Mouse (Mus musculus) right cerebral cortex, postnatal 14 days (tissue): Measurements from ENCODE around the gene Zc3h13.

Source experiments
- DNase-seq: peaks from one replicate; pipeline ENCODE4 v3.0.0; 2022

Zc3h13 gene

DNA sequence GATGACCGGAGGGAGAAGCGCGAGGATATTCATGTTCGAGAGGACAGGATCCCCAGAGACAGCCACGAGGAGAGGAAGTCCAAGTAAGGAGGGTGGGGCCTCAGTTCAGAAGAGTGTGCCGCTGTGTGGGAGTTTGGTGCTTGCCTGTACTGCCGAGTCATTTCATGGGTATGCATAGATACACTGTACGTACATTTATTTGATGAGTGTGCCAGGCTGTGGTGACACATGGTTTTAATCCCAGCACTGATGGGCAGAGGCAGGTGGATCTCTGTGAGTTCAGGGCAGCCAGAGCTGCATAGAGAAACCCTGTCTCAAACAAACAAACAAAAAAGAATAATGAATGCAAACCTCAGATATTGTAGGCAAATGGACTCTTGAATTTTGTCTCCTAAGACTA is 43.9 kb downstream of the Zc3h13 start:
- no peak for DNase-seq

DNA sequence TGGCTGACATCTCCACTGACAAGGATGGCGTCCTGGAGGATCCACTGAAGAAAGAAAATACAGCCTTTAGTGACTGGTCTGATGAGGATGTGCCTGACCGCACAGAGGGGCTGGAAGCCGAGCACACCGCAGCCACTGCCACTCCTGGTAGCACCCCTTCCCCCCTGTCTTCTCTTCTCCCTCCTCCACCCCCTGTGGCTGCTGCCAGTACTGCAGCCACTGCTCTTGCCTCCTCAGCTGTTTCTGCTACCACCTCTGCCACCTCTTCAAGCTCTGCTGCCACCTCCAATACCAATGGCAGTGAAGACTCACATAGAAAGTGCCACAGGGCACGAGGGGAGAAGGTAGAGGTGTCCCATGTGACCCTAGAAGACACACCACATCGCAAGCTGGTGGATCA is 46.4 kb downstream of the Zc3h13 start:
- peak; percentile 35 for DNase-seq

DNA sequence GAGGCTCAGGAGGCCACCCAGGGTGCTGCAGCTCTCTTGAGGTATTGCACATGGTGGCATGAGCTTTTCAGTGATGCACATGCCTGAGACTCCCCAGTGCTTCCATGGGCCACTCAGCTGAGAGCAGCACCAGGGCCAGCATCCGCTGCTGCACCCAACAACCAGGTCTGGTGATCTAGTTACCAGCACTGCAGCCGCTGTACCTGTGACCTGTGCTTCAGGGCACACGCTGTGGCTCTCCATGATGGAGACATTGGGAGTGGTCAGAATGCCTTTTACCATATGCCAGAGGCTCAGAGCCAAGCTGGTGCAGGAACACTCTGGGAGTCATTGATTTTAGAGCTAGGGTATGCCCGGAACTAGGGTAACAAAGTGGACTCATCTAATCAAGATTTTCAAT is 50.1 kb downstream of the Zc3h13 start:
- DNase-seq, result no peak

DNA sequence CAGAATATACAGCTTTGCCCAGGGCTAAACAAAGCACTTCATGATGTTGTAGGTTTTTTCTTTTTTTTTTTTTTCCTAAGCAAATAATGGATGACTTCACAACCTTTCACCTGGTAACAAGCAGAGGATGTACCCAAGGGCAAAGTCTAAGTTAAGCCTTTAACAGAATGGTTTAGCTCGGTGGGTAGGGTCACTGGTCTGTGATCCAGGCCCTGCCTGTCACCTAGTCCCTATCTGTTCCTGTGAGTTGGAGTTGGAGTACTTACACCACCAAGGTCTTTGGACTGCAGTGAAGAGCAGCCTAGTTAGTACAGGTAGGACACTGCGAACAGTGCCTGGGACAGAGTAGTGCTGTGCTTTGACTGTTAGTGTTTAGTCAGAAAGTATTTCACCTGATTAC is 53.7 kb downstream of the Zc3h13 start:
- no peak for DNase-seq

DNA sequence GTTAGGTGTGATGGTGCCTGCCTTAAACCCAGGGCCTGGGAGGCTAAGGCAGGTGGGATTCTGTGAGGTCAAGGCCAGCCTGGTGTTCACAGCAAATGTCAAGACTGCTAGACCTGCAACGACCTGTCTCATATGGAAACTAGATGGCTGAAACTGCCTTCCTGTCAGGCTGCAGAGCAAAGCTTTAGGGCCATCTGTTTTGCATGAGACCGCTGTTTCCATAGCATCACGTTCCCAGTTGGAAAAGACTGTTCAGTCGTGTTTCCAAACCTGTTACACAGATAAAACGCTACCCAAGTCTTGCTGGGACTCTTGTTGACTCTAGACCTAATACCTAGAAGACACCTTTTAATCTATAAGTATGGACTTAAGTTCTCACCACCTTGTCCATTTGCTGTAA is 61.9 kb downstream of the Zc3h13 start:
- no peak for DNase-seq

DNA sequence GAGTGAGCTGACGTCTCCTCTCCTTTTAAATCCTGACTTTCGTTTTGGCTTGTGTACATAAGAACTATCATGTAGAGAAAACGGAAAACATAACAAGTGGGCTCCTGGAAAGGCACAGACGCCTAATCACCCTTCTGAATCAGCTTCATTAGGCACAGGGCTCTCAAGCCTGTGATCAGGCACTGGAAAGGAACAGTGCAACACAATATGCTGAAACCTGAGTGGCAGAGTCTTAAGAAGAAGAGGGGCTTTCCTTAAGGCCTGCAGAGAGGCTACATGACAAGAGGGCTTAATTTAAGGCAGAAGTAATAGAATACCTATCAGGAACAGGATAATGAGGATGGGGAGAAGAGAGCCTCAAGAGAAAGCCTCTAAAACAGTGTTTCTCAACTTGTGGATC is 67.5 kb downstream of the Zc3h13 start:
- no peak for DNase-seq

DNA sequence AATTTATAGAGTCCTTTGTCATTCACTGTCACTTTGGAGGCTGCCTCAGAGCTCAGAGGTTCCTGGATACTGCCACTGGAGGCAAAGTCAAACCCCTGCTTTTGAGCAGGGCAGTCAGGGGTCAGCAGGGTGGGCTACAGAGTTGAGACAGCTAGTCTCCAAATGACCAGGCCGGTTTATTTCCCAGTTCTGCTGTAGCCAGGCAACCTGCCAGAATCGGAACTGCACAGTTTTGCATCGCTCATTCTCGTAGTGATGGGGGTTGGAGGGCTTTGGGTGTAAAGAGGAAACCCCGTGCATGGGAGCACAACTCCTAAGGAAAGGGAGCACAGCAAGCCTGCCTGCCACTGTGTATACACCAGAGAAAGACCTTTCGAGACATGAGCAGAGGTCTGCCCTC is 79.1 kb downstream of the Zc3h13 start:
- DNase-seq, result no peak

DNA sequence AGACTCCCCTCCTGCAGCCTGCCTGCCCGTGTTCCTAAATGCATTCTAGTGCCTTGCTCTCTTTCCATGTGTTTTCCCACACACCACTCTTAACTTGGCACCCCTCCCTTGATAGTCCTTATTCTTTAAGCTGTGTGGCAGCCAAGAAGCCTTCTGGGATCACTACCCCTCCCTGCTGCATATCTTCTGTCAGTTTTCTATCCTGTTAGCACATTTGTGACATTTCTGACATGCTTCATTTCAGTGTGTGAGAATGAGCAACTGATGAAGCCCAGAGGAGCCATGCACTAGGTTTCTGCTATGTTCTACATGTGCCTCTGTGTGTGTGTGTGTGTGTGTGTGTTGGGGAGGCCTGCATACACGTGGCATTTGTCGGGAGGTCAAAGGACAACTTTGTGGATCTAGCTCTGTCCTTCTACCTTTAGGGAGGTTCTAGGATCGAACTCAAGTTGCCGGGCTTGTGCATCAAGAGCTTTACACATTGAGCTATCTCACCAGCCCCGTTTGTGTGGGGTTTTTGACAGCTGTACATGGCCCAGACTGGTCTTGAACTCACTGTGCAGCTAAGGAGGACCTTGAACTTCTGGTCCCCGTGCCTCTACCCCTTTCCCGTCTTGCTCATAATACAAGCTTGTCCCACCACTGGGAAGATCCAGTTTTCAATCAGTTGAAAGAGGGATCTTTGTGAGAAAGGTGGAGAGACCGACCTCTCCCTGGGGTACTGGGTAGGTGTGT is 81.3 kb downstream of the Zc3h13 start:
- no peak for DNase-seq

DNA sequence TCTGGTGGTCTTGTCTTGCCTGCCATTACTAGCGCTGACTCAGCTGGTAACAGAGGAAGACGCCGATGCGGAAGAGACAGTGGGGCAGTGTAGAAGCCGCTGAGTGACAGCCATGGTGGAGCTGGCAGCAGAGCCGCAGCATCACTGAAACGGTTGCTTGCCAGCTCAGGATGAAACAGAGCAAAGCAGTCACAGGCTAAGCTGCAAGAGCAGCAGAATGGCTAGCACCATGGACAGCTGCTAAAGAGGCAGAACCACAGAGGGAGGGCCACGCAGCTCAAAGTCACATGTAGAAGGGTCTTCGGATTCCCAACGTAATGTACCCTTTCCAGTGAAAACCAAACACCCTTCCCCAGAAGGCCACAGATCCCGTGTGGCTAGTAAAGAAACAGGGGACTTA is 82.6 kb downstream of the Zc3h13 start:
- no peak for DNase-seq

DNA sequence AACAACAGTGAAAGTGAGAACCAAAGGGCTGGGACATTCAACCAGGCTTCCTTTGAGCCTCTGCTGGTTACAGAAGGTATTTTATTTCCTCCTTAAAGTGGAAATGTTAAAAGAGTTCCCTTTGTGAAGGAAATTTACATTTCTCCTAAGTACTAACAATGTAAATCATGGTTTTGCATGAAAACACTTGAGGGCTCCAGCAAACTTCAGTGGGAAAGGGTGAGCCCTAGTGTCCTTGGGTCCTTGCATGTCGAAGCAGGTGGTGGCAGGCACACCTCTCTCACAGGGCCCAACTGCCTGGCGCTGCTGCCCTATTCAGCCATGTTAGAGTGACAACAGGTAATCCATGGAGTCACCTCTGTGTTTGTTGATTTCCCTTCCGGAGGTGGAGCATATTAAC is 83.3 kb downstream of the Zc3h13 start:
- DNase-seq, result no peak

DNA sequence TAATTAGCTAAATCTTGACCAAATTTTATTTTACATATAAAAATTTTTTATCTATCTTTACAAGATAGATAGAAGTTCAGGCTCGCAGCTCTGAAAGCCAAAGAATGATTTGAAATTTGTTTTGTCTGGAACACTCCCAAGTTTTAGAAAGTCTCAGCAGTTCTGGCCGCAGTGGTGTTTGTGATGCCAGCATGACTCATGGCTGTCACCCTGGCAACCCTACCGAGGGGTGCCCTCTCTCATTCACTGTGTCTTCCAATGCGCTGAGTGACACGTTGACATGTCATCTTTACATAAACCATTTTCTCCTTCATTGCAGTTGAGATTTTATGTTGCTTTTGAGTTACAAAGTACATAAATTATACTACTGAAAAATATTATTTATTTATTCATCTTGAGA is 85.7 kb downstream of the Zc3h13 start:
- no peak for DNase-seq

DNA sequence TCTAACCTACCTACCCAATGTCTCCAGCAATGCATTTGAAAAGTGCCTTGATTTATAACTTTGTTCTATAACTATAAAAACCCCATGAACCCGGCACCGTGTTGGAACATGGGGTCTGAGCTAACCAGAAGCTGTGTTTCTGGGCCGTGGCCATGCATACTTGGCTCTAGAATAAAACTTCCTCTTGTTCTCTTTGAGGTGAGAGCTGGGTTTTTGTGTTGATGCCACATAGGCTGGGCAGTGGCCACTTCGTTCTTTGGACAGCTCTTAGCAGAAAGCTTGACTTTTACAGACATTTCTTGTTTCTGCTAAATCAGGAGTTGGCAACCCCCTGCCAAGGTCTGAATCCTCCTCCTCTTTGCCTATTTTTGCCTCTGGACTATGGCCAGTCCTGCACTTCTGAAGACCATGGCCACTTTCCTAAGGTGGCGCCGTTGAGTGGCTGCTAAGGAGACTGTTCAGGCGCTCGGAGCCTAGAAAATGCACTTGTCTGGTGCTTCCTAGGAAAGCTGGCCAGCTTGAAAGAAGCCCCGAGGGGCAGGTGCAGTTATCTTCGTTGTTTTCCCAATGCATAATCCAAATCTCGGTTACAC is 90.9 kb downstream of the Zc3h13 start:
- DNase-seq, result peak; percentile 47

DNA sequence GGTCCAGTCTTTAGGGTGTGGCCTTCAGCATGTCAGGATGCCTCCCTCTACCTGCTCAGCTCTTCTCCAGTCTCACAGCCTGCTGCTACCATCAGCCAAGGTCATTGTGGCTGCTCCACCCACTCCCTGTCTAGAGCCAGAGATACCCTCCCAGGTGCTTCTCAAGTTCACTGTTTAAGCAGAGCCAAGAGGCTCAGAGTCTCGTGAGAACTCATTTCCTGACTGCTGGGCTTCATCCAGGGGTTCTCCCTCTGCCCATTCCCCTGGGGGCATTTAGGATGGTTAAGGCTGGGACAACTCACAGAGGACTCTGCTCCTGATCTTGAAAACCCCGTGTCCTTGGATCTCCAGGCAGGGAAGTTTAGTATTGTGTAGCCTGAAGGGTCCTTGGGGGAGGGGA is 92.1 kb downstream of the Zc3h13 start:
- DNase-seq, result no peak

DNA sequence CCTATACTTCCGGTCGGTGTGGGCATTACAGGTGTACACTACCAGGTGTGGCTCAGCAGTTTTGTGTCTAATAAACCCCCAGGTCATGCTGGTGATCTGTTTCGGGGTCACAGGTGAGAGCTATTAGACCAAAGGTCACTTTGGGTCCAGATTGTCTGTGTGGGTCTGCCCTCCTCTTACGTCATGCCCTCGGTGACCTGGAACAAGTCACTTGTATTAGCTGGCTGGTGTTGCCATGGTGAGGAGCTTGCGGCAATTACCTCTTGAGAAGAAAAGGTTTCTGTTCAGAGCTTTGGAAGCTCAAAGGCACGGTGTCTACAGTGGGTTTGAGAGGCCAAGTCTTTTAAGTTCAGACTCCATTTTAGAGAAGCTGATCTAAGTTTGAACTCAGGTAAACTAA is 93.4 kb downstream of the Zc3h13 start:
- no peak for DNase-seq
